Mouse (Mus musculus): ENCODE data around the gene Pop7.

The Pop7 gene

DNA sequence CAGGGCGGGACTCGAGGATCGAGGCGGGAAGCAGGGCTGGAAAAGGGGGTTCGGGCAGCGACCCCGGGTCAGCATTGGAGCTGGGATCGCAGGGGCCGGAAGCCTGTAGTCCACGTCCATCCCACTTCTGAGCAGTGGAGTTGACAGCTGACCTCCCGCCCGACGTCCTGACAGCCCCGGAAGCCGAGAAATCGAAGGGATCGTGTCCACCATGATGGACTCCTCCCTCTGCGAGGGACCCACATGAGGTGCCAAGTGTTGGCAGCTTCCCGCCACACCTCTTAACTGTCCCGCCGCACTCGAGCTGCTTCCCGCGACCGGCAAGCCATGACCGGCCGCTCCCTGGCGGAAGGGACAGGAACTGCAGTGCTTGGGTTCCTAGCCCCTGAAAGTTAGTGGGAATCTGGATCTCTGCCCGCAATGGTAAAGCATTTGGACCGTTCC is 371 bp upstream of the Pop7 start:
- peak; percentile 67 to 82 for DNase-seq (ENCODE audit: low spot score in 2 of 2)

DNA sequence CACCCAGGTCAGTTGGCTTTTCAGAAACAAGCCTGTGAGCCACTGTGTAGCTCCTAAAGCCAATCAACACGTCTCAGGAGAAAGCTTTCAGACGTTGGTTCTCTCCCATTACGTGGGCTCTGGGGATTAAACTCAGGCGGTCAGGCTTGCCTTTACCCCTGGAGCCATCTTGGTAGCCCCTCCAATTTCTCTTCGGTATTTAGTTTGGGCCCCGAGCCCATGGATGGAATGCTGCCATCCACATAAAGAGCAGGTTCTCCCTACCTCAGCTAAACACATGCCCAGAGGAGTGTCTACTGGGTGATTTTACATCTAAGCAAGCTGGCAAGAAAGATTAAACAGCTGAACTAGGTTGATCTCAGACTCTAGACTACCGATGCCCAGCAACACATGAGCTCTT is 2.1 kb downstream of the Pop7 start:
- DNase-seq (ENCODE audit: low spot score in 2 of 2): no peak

DNA sequence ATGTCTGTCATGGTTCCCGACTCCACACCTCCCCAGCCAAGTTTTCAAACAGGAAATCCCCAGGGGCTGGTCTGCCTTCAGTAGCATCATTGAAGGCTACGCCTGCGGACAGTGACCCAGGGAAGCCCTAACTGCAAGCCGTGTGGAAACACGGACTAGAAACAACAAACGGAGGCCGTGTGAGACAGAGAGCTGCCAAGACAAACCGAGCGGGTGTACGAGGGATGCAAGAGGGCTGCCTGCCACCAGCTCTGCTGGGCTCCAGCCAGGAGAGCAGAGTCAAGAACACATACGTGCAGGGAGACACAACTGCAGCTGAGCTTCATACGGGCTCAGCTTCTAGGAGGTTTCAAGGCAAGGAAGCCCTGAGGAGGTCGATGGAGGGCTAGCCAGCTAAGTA is 8.5 kb downstream of the Pop7 start:
- DNase-seq (ENCODE audit: low spot score in 2 of 2): no peak

DNA sequence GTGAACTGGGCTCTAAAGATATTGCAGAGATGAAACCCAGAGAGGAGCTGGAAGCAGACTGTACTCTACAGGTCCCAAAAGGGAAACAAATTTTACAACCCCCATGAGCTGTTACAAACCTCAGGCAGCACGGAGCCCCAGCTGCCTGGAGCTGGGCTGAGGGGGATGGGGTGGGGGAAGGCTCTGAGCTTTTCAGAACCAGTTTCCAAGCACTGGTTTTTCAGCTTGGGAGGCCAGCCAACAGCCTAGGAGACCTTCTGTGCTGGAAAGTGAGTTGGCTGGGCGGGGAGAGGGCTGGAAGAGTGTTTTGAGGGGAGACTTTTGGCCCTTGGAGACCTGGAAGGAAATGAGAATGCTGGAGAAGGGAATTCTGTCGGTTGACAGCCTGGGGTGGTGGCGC is 10.8 kb downstream of the Pop7 start:
- no peak for DNase-seq (ENCODE audit: low spot score in 2 of 2)

DNA sequence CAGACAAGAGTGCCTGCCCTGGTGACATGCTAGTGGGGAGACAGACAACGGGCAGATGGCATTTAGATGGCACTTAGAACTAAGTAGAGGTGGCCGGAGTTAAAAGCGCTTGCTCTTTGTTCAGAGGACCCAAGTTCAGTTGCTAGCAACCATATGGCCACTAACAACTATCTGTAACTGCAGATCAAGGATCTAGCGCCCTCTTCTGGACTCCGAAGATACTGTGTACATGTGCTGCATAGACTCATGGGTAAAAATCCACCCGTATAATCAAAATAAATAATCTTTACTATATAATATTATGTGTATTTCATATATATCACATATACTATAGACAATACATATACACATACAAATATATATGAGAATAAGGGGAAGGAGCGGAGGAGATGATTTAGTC is 14.7 kb downstream of the Pop7 start:
- no peak for DNase-seq (ENCODE audit: low spot score in 2 of 2)

GRCm38 (mm10) chr5:137485851-137486155 is 16.5 kb downstream of the Pop7 start:
- DNase-seq (ENCODE audit: low spot score in 2 of 2): no peak

- DNase-seq (ENCODE audit: low spot score in 2 of 2): no peak
Measured at GRCm38 (mm10) chr5:137485071-137485850, 17.1 kb downstream of the Pop7 start.

DNA sequence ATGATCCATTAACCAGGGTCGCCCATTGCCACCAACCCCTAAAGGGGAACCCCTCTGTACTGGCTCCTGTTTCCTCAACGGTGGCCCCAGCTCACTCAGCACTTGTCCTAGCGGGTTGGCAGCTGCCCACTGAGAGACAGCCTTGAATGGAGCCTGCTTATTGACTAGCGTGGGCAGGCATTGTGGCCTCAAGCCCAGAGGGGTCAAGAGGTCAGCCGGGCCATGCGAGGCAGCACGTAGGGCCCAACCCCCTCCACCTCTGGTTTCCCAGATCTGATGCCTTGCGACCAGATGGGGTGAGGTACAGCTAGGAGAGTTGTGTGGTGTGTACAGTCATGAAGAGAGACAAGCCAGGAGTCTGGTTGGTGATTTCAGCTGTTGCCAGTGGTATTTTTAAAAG is 20.4 kb downstream of the Pop7 start:
- no peak for DNase-seq (ENCODE audit: low spot score in 2 of 2)

- DNase-seq (ENCODE audit: low spot score in 2 of 2): peak; percentile 19 to 51
Measured at GRCm38 (mm10) chr5:137481138-137481537, 21.2 kb downstream of the Pop7 start.

DNA sequence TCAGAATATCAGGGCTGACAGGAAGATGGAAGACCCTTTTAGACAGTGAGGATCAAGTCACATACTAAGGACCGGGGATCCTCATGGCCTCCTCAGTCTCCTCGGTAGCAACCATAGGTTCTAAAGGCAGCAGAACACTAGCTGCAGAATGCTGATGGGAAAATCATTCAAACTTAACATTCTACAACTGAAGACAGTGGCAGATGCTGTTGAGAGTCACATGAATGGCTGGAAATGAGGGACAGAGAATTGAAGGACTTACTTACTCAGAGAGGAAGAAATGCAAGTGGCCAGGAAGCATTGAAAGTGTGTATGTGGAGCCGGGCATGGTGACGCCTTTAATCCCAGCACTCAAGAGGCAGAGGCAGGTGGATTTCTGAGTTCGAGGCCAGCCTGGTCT is 25.4 kb downstream of the Pop7 start, which contains the start of gene Zan:
Gene Zan, minus strand, starts transcription at position 101 of the 400 bp plus-strand sequence.
- no peak for DNase-seq (ENCODE audit: low spot score in 2 of 2)

DNA sequence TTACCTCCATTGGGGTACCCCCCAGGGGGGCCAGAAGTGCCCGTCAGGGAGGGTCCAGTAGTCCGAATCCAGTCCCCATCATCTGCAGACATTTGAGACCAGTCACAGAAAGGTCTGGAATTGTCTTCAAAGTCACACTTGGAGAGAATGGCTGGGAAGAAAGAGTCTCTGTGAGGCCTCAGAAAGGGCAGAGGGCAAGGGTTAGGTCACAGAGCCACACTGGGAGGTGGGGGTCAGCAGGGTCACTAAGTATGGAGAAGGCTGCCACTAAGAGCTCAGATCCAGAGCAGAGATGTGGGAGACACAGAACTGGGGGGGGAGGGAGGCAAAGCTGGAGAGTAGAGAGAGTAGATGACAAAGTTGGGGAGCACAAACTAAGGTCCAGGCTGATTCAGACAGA is 28.0 kb downstream of the Pop7 start:
- no peak for DNase-seq (ENCODE audit: low spot score in 2 of 2)

DNA sequence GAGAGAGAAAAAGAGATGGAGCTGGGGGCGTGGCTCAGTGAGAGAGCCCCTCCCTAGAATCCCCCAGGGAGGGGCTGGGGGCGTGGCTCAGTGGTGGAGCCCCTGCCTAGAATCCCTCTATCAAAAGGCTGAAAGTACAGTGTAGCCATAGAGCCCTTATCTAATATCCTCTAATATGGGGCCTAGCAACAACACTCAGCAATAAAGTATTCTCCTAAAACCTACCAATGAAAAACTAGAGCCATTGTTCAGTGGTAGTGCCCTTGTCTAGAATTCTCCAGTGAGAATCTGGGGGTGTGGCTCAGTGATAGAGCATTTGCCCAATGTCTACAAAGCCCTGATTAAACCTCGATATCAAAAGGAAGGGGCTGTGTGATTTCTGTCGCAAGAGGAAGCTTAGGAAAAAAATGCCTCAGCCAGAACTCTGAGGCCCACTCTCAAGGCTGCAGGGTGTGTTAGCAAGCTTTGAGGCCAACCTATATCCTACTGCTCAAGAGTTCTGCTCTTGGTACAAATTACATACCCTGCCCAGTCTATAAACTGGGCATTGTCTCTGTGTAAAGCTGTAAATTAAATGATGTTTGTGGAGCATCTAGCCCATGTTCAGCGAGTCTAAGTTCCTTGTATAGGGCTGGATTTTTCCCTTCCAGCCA is 29.9 kb downstream of the Pop7 start:
- DNase-seq (ENCODE audit: low spot score in 2 of 2): no peak

GRCm38 (mm10) chr5:137466946-137467345 is 35.4 kb downstream of the Pop7 start:
- no peak for DNase-seq (ENCODE audit: low spot score in 2 of 2)

GRCm38 (mm10) chr5:137465049-137465448 is 37.3 kb downstream of the Pop7 start:
- DNase-seq (ENCODE audit: low spot score in 2 of 2): no peak

DNA sequence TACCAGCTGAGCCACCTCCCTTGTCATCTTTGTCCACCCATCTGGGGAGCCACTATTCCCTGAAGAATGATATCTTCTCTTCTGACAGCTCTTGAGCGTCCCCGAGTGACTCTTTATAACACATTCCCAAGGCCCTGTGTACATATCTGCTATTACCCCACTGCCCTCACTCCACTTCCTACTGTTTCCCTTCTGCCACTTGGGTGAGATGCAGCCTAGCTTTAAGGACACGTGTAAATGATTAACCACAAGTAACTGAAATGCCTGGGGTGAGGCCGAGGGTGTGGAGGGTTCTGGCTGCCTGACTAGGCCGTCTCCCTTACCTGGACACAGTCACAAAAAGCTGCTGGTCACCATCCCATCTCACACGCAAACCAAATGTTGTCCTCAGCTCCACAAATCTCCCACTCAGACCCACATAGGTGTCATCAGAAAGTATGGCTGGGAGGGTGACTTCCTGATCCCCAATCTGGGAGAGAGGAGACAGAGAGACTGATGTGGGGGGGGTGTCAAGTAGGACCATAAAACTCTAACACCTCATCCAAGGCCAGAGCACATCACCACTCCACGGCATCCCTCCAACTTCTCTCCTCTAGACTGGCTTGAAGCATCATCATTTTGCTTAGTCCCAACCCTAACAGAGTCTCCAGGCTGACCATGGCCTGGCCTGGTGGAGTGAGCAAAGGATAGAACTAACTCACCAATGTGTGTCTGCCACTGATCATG is 46.3 kb downstream of the Pop7 start:
- no peak for DNase-seq (ENCODE audit: low spot score in 2 of 2)

- DNase-seq (ENCODE audit: low spot score in 2 of 2): no peak
Measured at GRCm38 (mm10) chr5:137455206-137455605, 47.1 kb downstream of the Pop7 start.
